Mouse (Mus musculus) B cell, adult (primary cell): ENCODE data around the gene Abhd12b. TPM values are rescaled to one million over a fixed set of nuclear protein-coding genes. Genes with fewer than 3 reads are reported as not detected.

ENCODE experiments used
- total RNA-seq: library from RNA; stranded (reverse); gene quantifications from 4 replicates; pipeline ENCODE4 v1.2.4, GENCODE M21; 2023; ENCODE audit not compliant: inconsistent age

The Abhd12b gene
- not detected in 4 replicates for total RNA-seq

DNA sequence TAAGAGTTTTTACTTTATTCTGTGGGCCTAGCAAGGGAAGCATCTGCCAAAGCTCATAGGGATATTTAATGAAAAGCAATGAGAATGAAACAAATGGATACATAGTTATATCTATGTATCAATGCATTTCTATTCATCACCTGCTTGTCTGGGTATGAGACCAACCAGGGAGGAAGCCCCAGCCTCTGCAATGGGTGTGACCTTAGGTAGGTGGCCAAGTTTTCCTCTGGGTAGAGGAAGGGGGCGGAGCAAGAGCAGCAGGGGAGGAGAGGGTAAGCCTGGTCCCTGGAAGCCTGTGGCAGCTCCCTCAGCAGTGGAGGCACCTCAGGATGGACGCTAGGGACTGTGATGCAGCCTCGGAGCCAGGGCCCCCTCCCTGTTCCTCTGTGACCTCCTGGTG, at the start of gene Abhd12b:
TSS of gene Abhd12b (plus strand) at position 301 of the 400 bp plus-strand sequence.

DNA sequence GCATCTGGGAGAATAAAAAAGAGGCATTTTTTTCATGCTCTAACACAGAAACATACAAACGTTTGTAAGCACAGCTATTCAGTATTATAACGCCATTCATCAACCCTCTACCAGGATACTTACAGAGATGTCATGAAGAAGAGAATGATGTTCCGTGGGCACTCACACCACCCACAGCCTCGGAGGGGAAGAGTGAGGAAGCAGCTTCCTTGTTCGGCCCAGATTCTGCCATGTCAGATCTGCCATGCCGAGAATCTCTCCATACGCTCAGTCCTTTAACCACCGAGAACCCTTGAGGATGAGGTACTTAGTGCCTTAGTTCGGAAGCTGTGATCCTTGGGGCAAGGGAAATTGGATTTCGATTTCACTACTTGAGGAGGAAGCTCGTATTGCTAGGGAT, 40.6 kb upstream of the Abhd12b start, which contains the start of gene Nin:
TSS of gene Nin (minus strand) at position 367 of the 400 bp plus-strand sequence.

DNA sequence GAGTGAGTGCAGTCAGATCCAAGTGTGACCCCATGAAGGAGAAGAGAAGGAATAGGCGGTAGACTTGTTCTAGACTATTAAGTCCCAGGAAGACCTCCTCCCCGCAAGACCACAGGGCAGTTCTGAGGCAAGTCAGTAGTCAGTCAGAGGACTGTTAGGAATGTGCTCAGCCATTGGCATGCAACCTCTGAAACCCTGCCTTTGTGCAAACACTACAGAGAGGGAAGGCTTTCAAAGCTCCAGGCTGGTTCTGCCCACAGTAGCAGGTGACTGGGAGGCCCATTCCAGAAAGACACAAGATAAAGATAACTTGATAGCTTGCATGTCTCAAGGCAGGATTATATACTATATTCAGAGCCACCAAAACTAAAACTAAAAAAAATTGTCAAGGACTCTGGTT, 77.4 kb downstream of the Abhd12b start, which contains the start of gene Pygl:
TSS of gene Pygl (minus strand) at position 195 of the 400 bp plus-strand sequence.

Other genes with a start within 250 kb of the Abhd12b start
- gene Sav1, start 167.1 kb upstream of the Abhd12b start, total RNA-seq: 39.5 to 49.2 TPM (median 47.8 TPM) in 4 replicates
- gene Nin, start 40.4 kb upstream of the Abhd12b start, total RNA-seq: 82.0 to 91.0 TPM (median 89.8 TPM) in 4 replicates
- 1.1 to 4.6 TPM (median 2.5 TPM) in 4 replicates for gene Pygl, start 77.3 kb downstream of the Abhd12b start, total RNA-seq
- not detected in 4 replicates for gene Trim9, start 193.5 kb downstream of the Abhd12b start, total RNA-seq